Mouse (Mus musculus) heart, embryonic 14.5 days (tissue): Measurements from ENCODE around the gene Agap2. TPM values are rescaled to one million over a fixed set of nuclear protein-coding genes. Genes with fewer than 3 reads are reported as not detected.
"Not testable (repeated sequence)": the region's sequence is repeated elsewhere in the genome, so short reads cannot be mapped to it uniquely, and the experiment has no call there.

Source experiments
- ATAC-seq: fragments of 200-750 bp; cut with Nextera tagmentation; 2 replicates; pipeline ENCODE4 v1.8.0; 2017; ENCODE audit warnings: low read depth, moderate TSS enrichment; ENCODE audit not compliant: insufficient number of reproducible peaks, insufficient read depth, low FRiP score
- H3K27ac ChIP-seq, 2 experiments: fragments of 200-500 bp in 1 of 2; fragments of 300-500 bp in 1 of 2; sonication (generic) in 1 of 2; replicated peaks in 1 of 2; 2 replicates each; pipeline ENCODE4 v1.5.1; 2012 to 2014; ENCODE audit warnings: low read depth in 2 of 2, low read length in 2 of 2, control low read depth in 1 of 2, mild to moderate bottlenecking in 1 of 2, mixed read lengths in 1 of 2; ENCODE audit not compliant: control insufficient read depth in 1 of 2, insufficient read depth in 1 of 2
- H3K27me3 ChIP-seq: fragments of 300-500 bp; sonication (generic); 2 replicates; pipeline ENCODE4 v1.6.1; 2014; ENCODE audit warnings: mild to moderate bottlenecking, low read length, control low read depth; ENCODE audit not compliant: control insufficient read depth, insufficient read depth
- H3K36me3 ChIP-seq: fragments of 300-500 bp; sonication (generic); 2 replicates; pipeline ENCODE4 v1.6.1; 2014; ENCODE audit warnings: mild to moderate bottlenecking, control low read depth, low read length, mixed read lengths; ENCODE audit not compliant: control insufficient read depth, insufficient read depth
- H3K4me1 ChIP-seq, 2 experiments: fragments of 200-500 bp in 1 of 2; fragments of 300-500 bp in 1 of 2; sonication (generic) in 1 of 2; 2 replicates each; pipeline ENCODE4 v1.6.1; 2012 to 2014; ENCODE audit warnings: low read length in 2 of 2, control low read depth in 1 of 2, mixed read lengths in 1 of 2; ENCODE audit not compliant: control insufficient read depth in 2 of 2, insufficient read depth in 2 of 2
- H3K4me2 ChIP-seq: fragments of 300-500 bp; sonication (generic); 2 replicates; pipeline ENCODE4 v1.6.1; 2014; ENCODE audit warnings: mild to moderate bottlenecking, low read length
- H3K4me3 ChIP-seq, 2 experiments: fragments of 200-500 bp in 1 of 2; fragments of 300-500 bp in 1 of 2; sonication (generic) in 1 of 2; 2 replicates each; pipeline ENCODE4 v1.5.1; 2012 to 2014; ENCODE audit warnings: low read length in 2 of 2, mild to moderate bottlenecking in 2 of 2, control low read depth in 1 of 2, low read depth in 1 of 2, moderate library complexity in 1 of 2; ENCODE audit not compliant: control insufficient read depth in 1 of 2, insufficient read depth in 1 of 2
- H3K9ac ChIP-seq: fragments of 300-500 bp; sonication (generic); 2 replicates; pipeline ENCODE4 v1.6.1; 2014; ENCODE audit warnings: mild to moderate bottlenecking, low read length
- H3K9me3 ChIP-seq: fragments of 300-500 bp; sonication (generic); 2 replicates; pipeline ENCODE4 v1.6.1; 2016; ENCODE audit warnings: low read length, control low read depth; ENCODE audit not compliant: control insufficient read depth
- WGBS: fragments of 180-500 bp; shearing (Covaris S2); extraction: QIAGEN DNeasy Blood & Tissue Kit; methylation state at CpG from one replicate; pipeline ENCODE4 v1.1.7; 2014; 5-methylcytosine and 5-hydroxymethylcytosine counted together
- polyA plus RNA-seq: library from polyadenylated mRNA; unstranded; fragments of >200 nt; fragmentation: Nextera tagmentation; extraction: Ambion mirVana; gene quantifications from 2 replicates; pipeline ENCODE4 v1.2.1, GENCODE M21; 2014

Agap2 gene
- polyA plus RNA-seq, 1 experiment from 2014 or later: 0.27 TPM

DNA sequence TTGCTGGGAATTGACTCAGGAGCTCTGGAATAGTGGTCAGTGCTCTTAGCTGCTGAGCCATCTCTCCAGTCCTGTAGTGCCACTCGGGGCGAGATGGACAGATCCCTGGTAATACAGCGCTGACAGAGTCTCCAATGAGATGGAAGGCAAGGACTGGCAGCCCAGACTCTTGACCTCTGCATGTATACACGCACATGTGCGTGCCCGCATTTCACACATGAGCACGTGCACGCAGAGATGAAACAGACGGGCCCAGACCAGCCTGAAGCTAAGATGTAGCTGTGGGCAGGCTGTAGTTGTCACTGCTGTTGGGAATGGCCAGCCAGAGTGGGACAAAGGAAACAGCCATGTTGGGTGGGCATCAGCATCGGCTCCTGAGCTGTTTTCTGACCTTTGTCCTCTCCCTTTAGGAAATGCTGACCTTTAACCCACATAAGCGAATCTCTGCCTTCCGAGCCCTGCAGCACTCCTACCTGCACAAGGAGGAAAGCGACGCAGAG, 8.5 kb upstream of the Agap2 start:
- Histone ChIP-seq H3K4me3 (no peak overlapping the region), H3K9me3 (no peaks in the 10 kb centered on the region), H3K4me2 (no peak overlapping the region), H3K9ac (no peak overlapping the region), H3K4me1 (peaks cover 14 to 24% of the 10 kb centered on the region in 2 experiments), H3K27me3 (peaks cover 4% of the 10 kb centered on the region), H3K27ac (no peak overlapping the region), H3K36me3 (peaks cover 44% of the 10 kb centered on the region)
- WGBS: 93% methylated on average over 14 of the region's 14 CpGs
- ATAC-seq: no peak

DNA sequence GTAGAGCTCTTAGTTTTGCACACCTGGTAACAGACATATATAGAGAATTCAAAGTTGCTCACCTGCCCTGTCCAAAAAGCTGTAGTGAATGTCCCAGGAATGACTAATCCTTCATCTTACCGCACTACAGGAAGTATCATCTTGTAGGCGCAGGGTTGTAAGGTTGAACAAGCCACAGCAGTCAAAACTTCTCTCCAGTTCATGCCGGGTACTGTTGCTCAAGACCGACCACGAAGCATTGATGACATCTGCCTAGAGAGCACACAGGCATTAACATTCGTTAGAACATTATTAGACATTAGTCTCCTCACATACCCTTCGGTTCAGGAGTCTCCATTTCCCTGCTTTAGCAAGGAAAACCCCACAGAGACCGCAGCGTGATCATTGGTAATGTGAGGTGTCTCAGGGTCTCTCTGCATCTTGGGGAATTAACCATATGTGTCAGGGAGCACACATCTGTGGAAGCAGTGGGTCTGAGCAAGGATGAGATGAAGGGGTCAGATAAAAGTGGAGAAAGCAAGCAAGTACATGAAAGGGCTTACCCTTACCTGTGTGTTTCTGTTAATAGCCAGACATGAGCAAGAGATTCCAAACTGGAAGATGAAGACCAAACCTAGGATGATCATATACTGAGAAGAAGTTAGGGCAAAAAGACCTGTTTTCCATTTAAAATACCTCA, 6.6 kb upstream of the Agap2 start:
- WGBS: 82% methylated on average over 9 of the region's 9 CpGs
- H3K4me3 ChIP-seq: peak overlapping the region in 1 of 2 experiments; percentile 61; a peak in 1 of 4 replicates
- peaks cover 44% of the 10 kb centered on the region for H3K36me3 ChIP-seq

DNA sequence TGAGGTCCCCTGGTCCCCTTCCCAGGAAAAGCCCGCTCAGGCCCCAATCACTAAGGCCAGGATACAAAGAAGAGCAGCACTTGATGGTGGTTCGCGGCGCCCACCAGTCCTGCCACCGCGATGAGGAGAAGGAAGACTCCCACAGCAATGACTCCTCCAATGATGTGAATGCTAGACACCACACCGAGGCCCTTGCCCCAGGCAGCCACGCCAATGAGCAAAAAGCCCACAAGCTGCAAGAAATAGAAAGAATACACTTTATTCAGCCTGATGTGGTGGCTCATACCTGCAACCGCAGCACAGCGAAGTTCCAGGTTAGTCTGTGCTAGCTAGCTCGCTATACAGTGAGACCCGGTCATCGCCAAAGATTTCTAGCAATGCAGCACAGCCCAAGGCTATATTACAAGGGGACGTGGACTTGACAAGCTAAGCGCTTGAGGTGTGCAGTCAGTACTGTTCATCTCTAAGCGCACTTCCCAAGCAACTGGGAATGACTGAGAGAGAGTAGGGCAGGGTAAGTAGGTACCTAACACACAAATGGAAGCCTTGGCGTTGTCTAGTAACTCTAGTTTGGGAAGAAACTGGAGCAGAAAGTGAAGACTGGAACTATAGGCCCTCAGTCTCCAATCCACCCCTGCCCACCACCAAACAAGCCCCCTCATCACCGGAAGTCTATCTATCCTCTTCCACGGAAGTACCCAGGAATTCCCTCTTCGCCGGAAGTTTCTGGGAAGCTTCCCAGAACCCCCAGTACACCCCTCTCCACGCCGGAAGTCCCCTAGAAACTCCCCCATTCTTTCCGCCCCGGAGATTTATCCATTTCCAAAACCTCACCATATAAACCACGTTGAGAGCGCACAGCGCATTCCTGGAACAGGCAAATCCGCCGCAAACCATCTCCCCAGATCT, 5.5 kb upstream of the Agap2 start:
- peaks cover 14 to 22% of the 10 kb centered on the region in 2 experiments for H3K4me1 ChIP-seq
- peak overlapping the region; percentile 61 to 96 for H3K4me3 ChIP-seq
- no peaks in the 10 kb centered on the region for H3K9me3 ChIP-seq
- WGBS: 5% methylated on average over 30 of the region's 30 CpGs
- H3K4me2 ChIP-seq: peak overlapping the region; percentile 90
- peak overlapping the region; percentile 79 for H3K9ac ChIP-seq
- H3K36me3 ChIP-seq: peaks cover 43% of the 10 kb centered on the region
- H3K27me3 ChIP-seq: no peaks in the 10 kb centered on the region
- H3K27ac ChIP-seq: peak overlapping the region; percentile 80 to 94
- ATAC-seq: no peak

More for the DNA sequence above, 6.6 kb upstream of the Agap2 start:
- H3K9me3 ChIP-seq: no peaks in the 10 kb centered on the region
- H3K4me2 ChIP-seq: peak overlapping the region; percentile 90
- H3K27me3 ChIP-seq: no peaks in the 10 kb centered on the region
- no peak overlapping the region for H3K27ac ChIP-seq
- ATAC-seq: no peak
- peaks cover 14 to 24% of the 10 kb centered on the region in 2 experiments for H3K4me1 ChIP-seq
- H3K9ac ChIP-seq: peak overlapping the region; percentile 79

DNA sequence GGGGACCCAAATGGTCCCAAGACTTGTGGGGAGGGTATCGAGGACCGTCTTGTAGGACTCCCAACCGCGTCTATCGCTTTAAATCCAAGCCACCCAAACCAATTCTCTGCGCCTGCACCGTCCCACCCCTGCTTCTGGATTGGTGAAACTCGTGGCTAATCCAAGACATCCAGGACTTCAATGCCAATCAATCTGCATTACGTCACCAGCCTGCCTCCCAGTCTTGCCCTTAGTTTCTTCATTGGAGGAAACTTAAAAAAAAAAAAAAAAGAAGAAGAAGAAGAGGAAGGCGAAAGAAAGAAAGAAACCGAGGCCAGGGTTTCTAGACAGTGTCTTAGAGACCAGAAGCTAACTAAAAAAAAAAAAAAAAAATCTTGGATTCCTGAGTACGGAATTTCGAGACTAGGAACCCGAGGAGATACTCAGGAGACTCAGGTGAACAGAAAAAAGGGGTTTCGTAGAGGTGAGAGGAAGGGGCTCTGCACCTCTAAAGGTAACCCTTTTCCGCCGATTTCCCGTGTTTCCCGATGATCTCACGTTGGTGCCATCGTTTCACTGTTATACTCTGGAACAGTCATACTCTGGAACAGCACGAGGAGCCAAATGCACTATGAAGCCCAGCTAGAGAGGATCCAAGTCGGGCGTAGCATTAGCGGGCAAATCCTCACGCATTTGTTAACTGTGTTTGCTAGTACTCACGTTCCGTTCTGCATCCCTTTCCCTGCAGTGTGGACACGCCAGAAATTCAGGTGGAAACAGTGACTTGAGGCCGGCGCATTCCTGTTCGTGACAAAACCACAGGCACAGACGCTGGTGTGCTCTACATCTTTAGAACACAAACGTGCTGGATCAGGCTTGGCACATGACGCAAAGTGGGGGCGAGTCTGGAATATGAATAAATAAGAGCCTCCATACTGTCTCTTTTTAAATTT, 4.6 kb upstream of the Agap2 start, which contains the start of gene Tspan31:
TSS of gene Tspan31 (minus strand) at position 75 of the 932 bp plus-strand sequence.
- H3K4me3 ChIP-seq: peak within 1 kb of the TSS; percentile 61 to 96
- peaks cover 9 to 13% of the 10 kb centered on the region in 2 experiments for H3K4me1 ChIP-seq
- 2% methylated on average over 36 of the region's 36 CpGs for WGBS
- H3K9me3 ChIP-seq: no peaks in the 10 kb centered on the region
- peak; percentile 85 for ATAC-seq
- peak within 1 kb of the TSS; percentile 80 to 94 for H3K27ac ChIP-seq
- H3K36me3 ChIP-seq: peaks cover 34% of the 10 kb centered on the region
- H3K27me3 ChIP-seq: peaks cover 4% of the 10 kb centered on the region
- H3K4me2 ChIP-seq: peak within 1 kb of the TSS; percentile 90
- H3K9ac ChIP-seq: peak within 1 kb of the TSS; percentile 79

DNA sequence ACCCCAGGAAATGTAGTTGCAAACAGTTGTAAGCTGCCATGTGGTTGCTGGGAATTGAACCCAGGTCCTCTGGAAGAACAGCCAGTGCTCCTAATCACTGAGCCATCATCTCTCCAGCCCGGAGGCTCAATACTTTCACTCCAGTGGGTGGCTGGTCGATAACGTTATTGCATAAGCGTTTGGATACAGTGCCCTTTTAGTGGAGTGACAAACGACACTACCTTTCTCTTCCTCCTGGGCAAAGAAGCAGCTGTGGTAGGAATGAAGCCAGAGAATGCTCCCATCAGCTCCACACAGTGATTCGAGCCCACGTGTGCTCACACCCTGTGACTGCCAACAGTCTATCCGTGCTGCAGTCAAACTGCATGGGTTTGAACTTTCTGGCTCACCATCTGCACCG, 3.9 kb upstream of the Agap2 start:
- no peak for ATAC-seq
- H3K4me2 ChIP-seq: peak overlapping the region; percentile 90
- H3K9ac ChIP-seq: no peak overlapping the region
- 81% methylated on average over 9 of the region's 9 CpGs for WGBS
- H3K27me3 ChIP-seq: peaks cover 11% of the 10 kb centered on the region
- H3K4me3 ChIP-seq: peak overlapping the region in 1 of 2 experiments; percentile 61; a peak in 2 of 4 replicates
- no peak overlapping the region for H3K27ac ChIP-seq
- H3K4me1 ChIP-seq: peaks cover 7 to 9% of the 10 kb centered on the region in 2 experiments
- peaks cover 26% of the 10 kb centered on the region for H3K36me3 ChIP-seq
- no peaks in the 10 kb centered on the region for H3K9me3 ChIP-seq

DNA sequence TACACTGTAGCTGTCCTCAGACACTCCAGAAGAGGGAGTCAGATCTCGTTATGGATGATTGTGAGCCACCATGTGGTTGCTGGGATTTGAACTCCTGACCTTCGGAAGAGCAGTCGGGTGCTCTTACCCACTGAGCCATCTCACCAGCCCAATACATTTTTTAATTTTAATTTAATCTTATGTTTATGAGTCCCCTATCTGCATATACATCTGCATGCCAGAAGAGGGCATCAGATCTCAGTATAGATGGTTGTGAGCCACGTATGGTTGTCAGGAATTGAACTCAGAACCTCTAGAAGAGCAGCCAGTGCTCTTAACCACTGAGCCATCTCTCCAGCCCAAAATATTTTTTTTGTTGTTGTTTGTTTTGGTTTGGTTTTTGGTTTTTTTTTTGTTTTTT, 2.8 kb upstream of the Agap2 start:
- WGBS: 88% methylated on average over 4 of the region's 4 CpGs
- not testable (repeated sequence) for H3K27ac ChIP-seq, ATAC-seq, H3K4me3 ChIP-seq, H3K4me2 ChIP-seq, H3K9ac ChIP-seq, H3K9me3 ChIP-seq, H3K4me1 ChIP-seq
- Histone ChIP-seq H3K36me3 (peaks cover 15% of the 10 kb centered on the region), H3K27me3 (peaks cover 22% of the 10 kb centered on the region)

DNA sequence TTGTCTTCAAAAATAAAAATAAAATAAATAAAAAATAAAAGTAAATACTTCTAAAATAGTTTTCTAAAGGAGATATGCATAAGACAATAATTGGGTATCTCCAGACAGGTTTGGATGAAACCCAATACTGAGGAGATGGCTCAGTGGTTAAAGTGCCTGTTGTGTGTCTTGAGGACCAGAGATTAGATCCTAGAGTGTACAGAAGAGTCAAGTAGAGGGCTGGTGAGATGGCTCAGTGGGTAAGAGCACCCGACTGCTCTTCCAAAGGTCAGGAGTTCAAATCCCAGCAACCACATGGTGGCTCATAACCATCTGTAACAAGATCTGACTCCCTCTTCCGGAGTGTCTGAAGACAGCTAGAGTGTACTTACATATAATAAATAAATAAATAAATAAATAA, 2.1 kb upstream of the Agap2 start:
- H3K27ac ChIP-seq, H3K36me3 ChIP-seq, H3K4me1 ChIP-seq, H3K9ac ChIP-seq, H3K4me3 ChIP-seq, ATAC-seq, H3K4me2 ChIP-seq, H3K9me3 ChIP-seq: not testable (repeated sequence)
- 83% methylated on average over 2 of the region's 2 CpGs for WGBS
- H3K27me3 ChIP-seq: peaks cover 29% of the 10 kb centered on the region
